Mouse (Mus musculus) CH12.LX (cell line): ENCODE data around the gene Tnfrsf22.
"Not testable (repeated sequence)": the region's sequence is repeated elsewhere in the genome, so short reads cannot be mapped to it uniquely, and the experiment has no call there.

Source experiments
- CTCF ChIP-seq, 2 experiments: IDR thresholded peaks in 1 of 2; conservative IDR thresholded peaks in 1 of 2; 2 replicates each; pipeline ENCODE4 v1.5.1; 2011 to 2012; ENCODE audit warnings: low read depth in 2 of 2, low read length in 2 of 2, improper control_type of control experiment in 1 of 2, inconsistent platforms in 1 of 2, mild to moderate bottlenecking in 1 of 2, moderate library complexity in 1 of 2
- E2F4 ChIP-seq: IDR thresholded peaks from 2 replicates; pipeline ENCODE4 v1.6.1; 2011; ENCODE audit warnings: low read depth, low read length, improper control_type of control experiment; ENCODE audit not compliant: insufficient replicate concordance
- MYC ChIP-seq: IDR thresholded peaks from 2 replicates; pipeline ENCODE4 v1.6.1; 2011; ENCODE audit warnings: low read depth, mild to moderate bottlenecking, improper control_type of control experiment, low read length
- POLR2A ChIP-seq: IDR thresholded peaks from 2 replicates; pipeline ENCODE4 v1.6.1; 2011; ENCODE audit warnings: low read depth, mild to moderate bottlenecking, improper control_type of control experiment, low read length
- SMC3 ChIP-seq: IDR thresholded peaks from 2 replicates; pipeline ENCODE4 v1.6.1; 2011; ENCODE audit warnings: low read depth, low read length, improper control_type of control experiment
- USF1 ChIP-seq: IDR thresholded peaks from 2 replicates; pipeline ENCODE4 v1.6.1; 2014; ENCODE audit warnings: low read depth, mild to moderate bottlenecking, inconsistent platforms, low read length, improper control_type of control experiment

- TF ChIP-seq CTCF (conservative IDR thresholded peaks at IDR 0.05 in 1 of 2, IDR thresholded peaks at IDR 0.05 in 1 of 2; ENCODE audit: low read depth in 2 of 2, low read length in 2 of 2); USF1; E2F4; SMC3; MYC; POLR2A: not testable (repeated sequence)
These were observed 30.2 kb upstream of the Tnfrsf22 start for GRCm38 (mm10) chr7:143679650-143680049.
